Mouse (Mus musculus) duodenum, adult 2 months (tissue): ENCODE data around the gene Gpr12. TPM values are rescaled to one million over a fixed set of nuclear protein-coding genes. Genes with fewer than 3 reads are reported as not detected.

Experiments used
- polyA plus RNA-seq: library from polyadenylated mRNA; depleted of rRNA; stranded (reverse); fragments of >200 nt; gene quantifications from 2 replicates; pipeline ENCODE4 v1.2.3, GENCODE M21; 2012; ENCODE audit warnings: low replicate concordance; rRNA removed

Gene Gpr12
- polyA plus RNA-seq: 0.08 TPM in 1 of 2 replicates, not detected in the other

GRCm38 (mm10) chr5:146584478-146585306 is at the start of gene Gpr12:
Gene Gpr12 (minus strand): TSS chr5:146585239.

GRCm38 (mm10) chr5:146555836-146556235 is 29.2 kb downstream of the Gpr12 start, which contains the start of gene Gm3415:
Gene Gm3415 (plus strand): TSS chr5:146556136.

GRCm38 (mm10) chr5:146537347-146537746 is 47.7 kb downstream of the Gpr12 start, which contains the start of gene Gm3409:
Gene Gm3409 (plus strand): TSS chr5:146537647.

Other genes starting within 250 kb of the Gpr12 start
- 0.56 and 2.1 TPM in 2 replicates for gene Wasf3, start 200.3 kb downstream of the Gpr12 start, polyA plus RNA-seq
- not detected in 2 replicates for gene Gm6408, start 103.3 kb downstream of the Gpr12 start, polyA plus RNA-seq
- not detected in 2 replicates for gene Gm6370, start 93.9 kb downstream of the Gpr12 start, polyA plus RNA-seq
- not detected in 2 replicates for gene 4930449I24Rik, start 82.8 kb downstream of the Gpr12 start, polyA plus RNA-seq
- not detected in 2 replicates for gene Gm3402, start 71.1 kb downstream of the Gpr12 start, polyA plus RNA-seq
- not detected in 2 replicates for gene Gm3404, start 59.4 kb downstream of the Gpr12 start, polyA plus RNA-seq
- gene Gm3409, start 47.6 kb downstream of the Gpr12 start, polyA plus RNA-seq: not detected in 2 replicates
- not detected in 2 replicates for gene Gm3415, start 29.1 kb downstream of the Gpr12 start, polyA plus RNA-seq
- 6.5 and 7.5 TPM in 2 replicates for gene Usp12, start 209.8 kb upstream of the Gpr12 start, polyA plus RNA-seq
- gene Rpl21, start 247.7 kb upstream of the Gpr12 start, polyA plus RNA-seq: 6.6 and 7.1 TPM in 2 replicates